Mouse (Mus musculus): Measurements from ENCODE around the gene Slc44a5. TPM values are rescaled to one million over a fixed set of nuclear protein-coding genes. Genes with fewer than 3 reads are reported as not detected.

Gene Slc44a5
- 0.25 and 0.33 TPM in 2 replicates for polyA plus RNA-seq (2015; fragmentation: Nextera tagmentation; extraction: Ambion mirVana)

GRCm38 (mm10) chr3:153973171-153973948 is at the start of gene Slc44a5:
Gene Slc44a5, plus strand, starts transcription at chr3:153973436.
- Histone ChIP-seq H3K4me1 (peaks cover 10% of the 10 kb centered on the region), H3K27ac (no peak within 1 kb of the TSS), H3K4me2 (peak within 1 kb of the TSS; percentile 97), H3K9me3 (no peaks in the 10 kb centered on the region), H3K9ac (peak within 1 kb of the TSS; percentile 42), H3K4me3 (peak within 1 kb of the TSS; percentile 48), H3K36me3 (no peaks in the 10 kb centered on the region), H3K27me3 (peaks cover 45% of the 10 kb centered on the region)
- under 1% methylated on average over 54 of the region's 66 CpGs for WGBS
- ATAC-seq (ENCODE audit: borderline replicate concordance, extremely low read depth, low FRiP score, low TSS enrichment), result peak; percentile 30; the same call in 1 of the 2 replicates

- Histone ChIP-seq H3K36me3 (peaks cover 32% of the 10 kb centered on the region), H3K9ac (no peak overlapping the region), H3K27me3 (no peaks in the 10 kb centered on the region), H3K27ac (no peak overlapping the region), H3K4me2 (no peak overlapping the region), H3K4me1 (no peaks in the 10 kb centered on the region), H3K4me3 (no peak overlapping the region), H3K9me3 (no peaks in the 10 kb centered on the region)
- 88% methylated on average over 7 of the region's 7 CpGs for WGBS
- ATAC-seq (ENCODE audit: borderline replicate concordance, extremely low read depth, low FRiP score, low TSS enrichment), result no peak
Observed at GRCm38 (mm10) chr3:153926333-153926732, 46.9 kb upstream of the Slc44a5 start.

- H3K9ac ChIP-seq, result no peak overlapping the region
- no peaks in the 10 kb centered on the region for H3K9me3 ChIP-seq
- no peaks in the 10 kb centered on the region for H3K4me1 ChIP-seq
- H3K36me3 ChIP-seq, result peaks cover 49% of the 10 kb centered on the region
- 86% methylated on average over 11 of the region's 11 CpGs for WGBS
- no peaks in the 10 kb centered on the region for H3K27me3 ChIP-seq
- H3K27ac ChIP-seq, result no peak overlapping the region
- no peak overlapping the region for H3K4me3 ChIP-seq
- ATAC-seq (ENCODE audit: borderline replicate concordance, extremely low read depth, low FRiP score, low TSS enrichment), result no peak
- no peak overlapping the region for H3K4me2 ChIP-seq
Observed at GRCm38 (mm10) chr3:153929526-153929925, 43.7 kb upstream of the Slc44a5 start.

DNA sequence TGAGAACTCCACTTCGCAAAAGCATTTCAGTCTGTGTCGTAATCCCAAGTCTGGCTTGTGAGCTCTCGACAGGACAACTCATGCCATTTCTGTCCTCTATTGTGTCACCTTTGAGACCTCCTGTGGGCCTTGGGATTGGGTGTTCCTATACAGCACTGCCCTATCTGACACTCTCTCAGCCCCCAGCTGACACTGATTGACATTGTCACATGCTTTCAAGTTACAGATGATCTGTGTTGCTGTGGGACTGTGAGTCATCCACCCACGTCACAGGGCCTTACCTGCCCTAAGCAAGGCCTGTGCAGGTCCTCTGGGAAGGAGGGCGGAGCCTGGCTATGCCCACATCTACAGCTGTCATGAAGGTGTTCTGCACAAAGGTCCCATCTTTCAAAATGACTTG is 40.8 kb upstream of the Slc44a5 start:
- H3K27ac ChIP-seq, result no peak overlapping the region
- 94% methylated on average over 5 of the region's 5 CpGs for WGBS
- no peaks in the 10 kb centered on the region for H3K9me3 ChIP-seq
- H3K36me3 ChIP-seq, result peaks cover 54% of the 10 kb centered on the region
- H3K4me3 ChIP-seq, result no peak overlapping the region
- H3K4me2 ChIP-seq, result no peak overlapping the region
- H3K9ac ChIP-seq, result no peak overlapping the region
- H3K4me1 ChIP-seq, result no peaks in the 10 kb centered on the region
- ATAC-seq (ENCODE audit: borderline replicate concordance, extremely low read depth, low FRiP score, low TSS enrichment), result no peak
- no peaks in the 10 kb centered on the region for H3K27me3 ChIP-seq

DNA sequence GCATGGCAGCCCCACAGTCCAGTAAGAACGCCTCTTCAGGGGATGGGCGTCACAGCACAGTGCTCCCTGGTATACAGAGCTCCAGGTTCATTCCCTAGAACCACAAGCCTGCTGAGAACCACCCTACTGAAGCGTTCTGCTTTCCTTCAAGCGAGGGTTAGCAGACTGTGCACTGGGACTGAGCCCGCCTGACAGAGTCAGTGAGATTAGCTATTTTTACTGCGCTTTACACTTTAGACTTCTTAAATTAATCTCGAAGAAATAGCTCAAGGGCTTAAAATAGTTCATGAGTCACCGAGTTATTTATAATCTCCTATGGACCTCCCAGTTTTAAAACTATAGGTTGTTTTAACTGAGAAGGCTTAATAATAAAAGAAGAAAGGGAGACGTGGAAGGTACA is 37.4 kb upstream of the Slc44a5 start:
- H3K4me1 ChIP-seq, result no peaks in the 10 kb centered on the region
- no peak overlapping the region for H3K27ac ChIP-seq
- H3K4me2 ChIP-seq, result no peak overlapping the region
- no peak overlapping the region for H3K4me3 ChIP-seq
- ATAC-seq (ENCODE audit: borderline replicate concordance, extremely low read depth, low FRiP score, low TSS enrichment), result no peak
- no peak overlapping the region for H3K9ac ChIP-seq
- no peaks in the 10 kb centered on the region for H3K9me3 ChIP-seq
- WGBS, result 88% methylated on average over 9 of the region's 9 CpGs
- H3K36me3 ChIP-seq, result peaks cover 34% of the 10 kb centered on the region
- H3K27me3 ChIP-seq, result no peaks in the 10 kb centered on the region

DNA sequence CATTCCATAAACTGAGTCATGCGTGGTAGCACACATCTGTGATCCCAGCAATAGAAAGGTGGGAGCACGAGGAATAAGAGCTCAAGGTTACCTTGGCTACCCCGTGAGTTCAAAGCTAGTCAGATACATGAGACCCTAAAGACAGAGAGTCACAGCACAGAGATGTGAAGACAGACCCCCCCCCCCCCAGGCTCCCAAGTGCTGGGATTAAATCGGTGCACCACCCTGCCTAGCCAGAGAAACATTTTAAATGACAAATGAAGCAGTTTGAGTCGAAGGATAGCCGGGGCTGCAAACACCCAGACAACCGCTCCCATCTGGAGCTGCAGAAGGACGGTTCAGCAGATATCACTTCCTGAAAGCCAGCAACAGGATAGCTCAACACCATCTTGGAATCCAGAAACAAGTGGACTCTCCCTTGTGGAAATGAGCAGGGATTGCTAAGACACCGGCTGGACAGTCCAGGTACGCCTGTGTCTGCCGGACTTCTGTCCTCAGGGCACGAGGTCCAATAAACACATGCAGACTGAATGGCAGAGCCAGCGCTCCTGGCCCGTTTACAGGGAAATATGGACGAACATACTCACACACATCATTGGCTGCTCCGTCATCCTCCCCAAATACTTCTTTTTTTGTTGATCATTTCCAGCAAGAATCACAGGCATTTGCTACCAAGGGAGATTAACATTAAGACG is 36.0 kb upstream of the Slc44a5 start:
- 92% methylated on average over 17 of the region's 17 CpGs for WGBS

GRCm38 (mm10) chr3:153940021-153940420 is 33.2 kb upstream of the Slc44a5 start:
- no peak overlapping the region for H3K9ac ChIP-seq
- 83% methylated on average over 8 of the region's 8 CpGs for WGBS
- H3K4me3 ChIP-seq, result no peak overlapping the region
- no peaks in the 10 kb centered on the region for H3K9me3 ChIP-seq
- H3K27me3 ChIP-seq, result no peaks in the 10 kb centered on the region
- peaks cover 11% of the 10 kb centered on the region for H3K36me3 ChIP-seq
- H3K27ac ChIP-seq, result no peak overlapping the region
- no peak overlapping the region for H3K4me2 ChIP-seq
- ATAC-seq (ENCODE audit: borderline replicate concordance, extremely low read depth, low FRiP score, low TSS enrichment), result no peak
- H3K4me1 ChIP-seq, result peaks cover 10% of the 10 kb centered on the region; the same call in 1 of the 2 replicates

More for the DNA sequence above, 36.0 kb upstream of the Slc44a5 start:
- H3K9me3 ChIP-seq, result no peaks in the 10 kb centered on the region
- no peak overlapping the region for H3K27ac ChIP-seq
- ATAC-seq (ENCODE audit: borderline replicate concordance, extremely low read depth, low FRiP score, low TSS enrichment), result no peak
- no peaks in the 10 kb centered on the region; the same call in 1 of the 2 replicates for H3K4me1 ChIP-seq
- no peaks in the 10 kb centered on the region for H3K27me3 ChIP-seq
- no peak overlapping the region for H3K9ac ChIP-seq
- H3K36me3 ChIP-seq, result peaks cover 26% of the 10 kb centered on the region
- H3K4me2 ChIP-seq, result no peak overlapping the region
- H3K4me3 ChIP-seq, result no peak overlapping the region

- 87% methylated on average over 9 of the region's 9 CpGs for WGBS
- no peak overlapping the region for H3K9ac ChIP-seq
- H3K4me3 ChIP-seq, result no peak overlapping the region
- no peak overlapping the region for H3K4me2 ChIP-seq
- peaks cover 10% of the 10 kb centered on the region; the same call in 1 of the 2 replicates for H3K4me1 ChIP-seq
- no peak for ATAC-seq (ENCODE audit: borderline replicate concordance, extremely low read depth, low FRiP score, low TSS enrichment)
- no peaks in the 10 kb centered on the region for H3K27me3 ChIP-seq
- peaks cover 8% of the 10 kb centered on the region for H3K36me3 ChIP-seq
- no peak overlapping the region for H3K27ac ChIP-seq
- no peaks in the 10 kb centered on the region for H3K9me3 ChIP-seq
Observed at GRCm38 (mm10) chr3:153940486-153940885, 32.8 kb upstream of the Slc44a5 start.

DNA sequence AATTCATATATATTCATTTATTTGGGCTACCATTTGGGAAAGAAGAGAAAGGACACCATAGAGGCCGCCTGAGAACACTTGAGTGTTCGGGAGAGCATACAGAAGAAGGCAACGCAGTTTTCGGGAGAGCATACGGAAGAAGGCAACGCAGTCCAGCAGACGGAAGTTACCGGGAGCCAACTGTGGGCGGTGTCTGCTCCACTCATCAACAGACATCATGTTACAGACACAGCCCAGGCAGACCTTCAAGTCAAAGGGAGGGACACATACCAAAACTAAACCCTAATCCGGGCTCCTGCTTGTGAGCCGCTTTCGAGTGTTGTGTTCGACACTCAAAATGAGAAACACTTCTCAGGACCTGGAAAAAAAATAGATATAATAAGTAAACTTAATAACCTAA is 31.6 kb upstream of the Slc44a5 start:
- H3K4me2 ChIP-seq, result no peak overlapping the region
- no peak for ATAC-seq (ENCODE audit: borderline replicate concordance, extremely low read depth, low FRiP score, low TSS enrichment)
- no peak overlapping the region for H3K27ac ChIP-seq
- no peaks in the 10 kb centered on the region for H3K27me3 ChIP-seq
- no peaks in the 10 kb centered on the region for H3K9me3 ChIP-seq
- H3K4me1 ChIP-seq, result peaks cover 10% of the 10 kb centered on the region; the same call in 1 of the 2 replicates
- no peak overlapping the region for H3K9ac ChIP-seq
- peaks cover 4% of the 10 kb centered on the region for H3K36me3 ChIP-seq
- H3K4me3 ChIP-seq, result no peak overlapping the region
- WGBS, result 90% methylated on average over 13 of the region's 13 CpGs

GRCm38 (mm10) chr3:153943003-153943640 is 30.1 kb upstream of the Slc44a5 start:
- Histone ChIP-seq H3K4me2 (peak overlapping the region; percentile 81), H3K9ac (peak overlapping the region; percentile 87; the same call in 1 of the 2 replicates), H3K27ac (peak overlapping the region; percentile 88; the same call in 1 of the 2 replicates), H3K4me1 (peaks cover 10% of the 10 kb centered on the region; the same call in 1 of the 2 replicates), H3K4me3 (peak overlapping the region; percentile 87), H3K27me3 (no peaks in the 10 kb centered on the region), H3K9me3 (no peaks in the 10 kb centered on the region), H3K36me3 (no peaks in the 10 kb centered on the region)
- WGBS, result 18% methylated on average over 12 of the region's 12 CpGs
- ATAC-seq (ENCODE audit: borderline replicate concordance, extremely low read depth, low FRiP score, low TSS enrichment), result no peak

- peak; percentile 43 for ATAC-seq (ENCODE audit: borderline replicate concordance, extremely low read depth, low FRiP score, low TSS enrichment)
- Histone ChIP-seq H3K27ac (peak overlapping the region; percentile 88), H3K9me3 (no peaks in the 10 kb centered on the region), H3K9ac (peak overlapping the region; percentile 87), H3K4me1 (peaks cover 10% of the 10 kb centered on the region; the same call in 1 of the 2 replicates), H3K4me3 (peak overlapping the region; percentile 87), H3K36me3 (no peaks in the 10 kb centered on the region), H3K27me3 (no peaks in the 10 kb centered on the region), H3K4me2 (peak overlapping the region; percentile 81)
- 0% methylated on average over 19 of the region's 19 CpGs for WGBS
Observed at GRCm38 (mm10) chr3:153943901-153944334, 29.3 kb upstream of the Slc44a5 start.
